Mouse (Mus musculus) urinary bladder, postnatal 36 days (tissue): Measurements from ENCODE around the gene Large1.
"Not testable (repeated sequence)": the region's sequence is repeated elsewhere in the genome, so short reads cannot be mapped to it uniquely, and the experiment has no call there.

ENCODE experiments used
- DNase-seq, 2 experiments: peaks; one replicate each; pipeline ENCODE4 v3.0.0; 2022; ENCODE audit warnings: low spot score in 2 of 2, mixed read lengths in 1 of 2

Gene Large1

DNA sequence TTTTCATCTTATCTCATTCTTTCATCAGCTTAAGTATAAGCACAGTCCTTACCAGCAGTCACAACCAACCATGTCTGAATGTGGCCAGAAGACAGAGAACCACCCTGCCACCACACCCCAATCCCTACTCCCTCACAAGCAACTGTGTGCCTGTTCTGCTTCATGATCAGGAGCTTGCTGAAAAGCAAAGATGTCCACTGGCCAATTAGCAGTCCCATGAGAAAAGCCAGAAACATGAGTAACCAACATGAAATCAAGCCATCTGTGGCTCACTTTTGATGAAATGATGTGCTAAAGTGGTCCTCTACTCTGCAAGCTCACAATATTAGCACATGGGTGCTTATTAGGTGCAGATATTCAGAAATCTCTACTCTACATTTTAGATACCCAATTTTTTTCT lies 57.8 kb downstream of the Large1 start:
- DNase-seq: no peak

DNA sequence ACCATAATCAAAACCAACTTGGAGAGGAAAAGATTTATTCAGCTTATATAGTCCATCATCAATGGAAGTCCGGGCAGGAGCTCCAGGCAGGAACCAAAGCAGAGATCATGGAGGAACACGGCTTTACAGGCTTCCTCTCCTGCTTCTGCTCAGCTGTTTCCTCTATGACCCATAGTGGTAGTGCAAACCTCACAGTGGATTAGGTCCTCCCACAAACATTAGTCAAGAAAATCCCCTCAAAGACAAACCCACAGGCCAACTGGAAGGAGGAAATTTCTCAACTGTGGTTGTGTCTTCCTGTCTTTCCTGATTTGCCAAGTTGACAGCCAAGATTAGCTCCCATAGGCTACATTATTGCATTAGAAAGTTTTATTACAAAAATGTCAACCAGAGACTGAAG lies 59.7 kb downstream of the Large1 start:
- DNase-seq: no peak

DNA sequence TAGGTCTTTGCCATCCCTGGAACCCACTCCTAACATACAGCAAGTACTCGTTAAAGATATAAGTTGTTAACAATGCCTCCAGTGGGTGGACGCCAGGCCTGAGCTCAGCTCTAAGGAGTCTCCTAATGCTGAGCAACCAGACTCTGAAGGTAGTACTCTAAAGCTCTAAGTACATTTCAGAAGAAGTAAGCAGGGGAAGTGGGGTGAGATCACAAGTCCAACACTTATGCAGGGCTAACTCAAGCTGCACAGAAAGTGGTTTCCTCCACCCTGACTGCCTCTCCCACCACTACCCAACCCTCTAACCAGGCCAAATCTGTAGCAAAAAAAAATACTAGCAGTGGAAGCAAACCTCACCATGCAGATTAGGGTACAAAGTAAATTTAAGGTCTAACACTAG lies 61.7 kb downstream of the Large1 start:
- no peak for DNase-seq

DNA sequence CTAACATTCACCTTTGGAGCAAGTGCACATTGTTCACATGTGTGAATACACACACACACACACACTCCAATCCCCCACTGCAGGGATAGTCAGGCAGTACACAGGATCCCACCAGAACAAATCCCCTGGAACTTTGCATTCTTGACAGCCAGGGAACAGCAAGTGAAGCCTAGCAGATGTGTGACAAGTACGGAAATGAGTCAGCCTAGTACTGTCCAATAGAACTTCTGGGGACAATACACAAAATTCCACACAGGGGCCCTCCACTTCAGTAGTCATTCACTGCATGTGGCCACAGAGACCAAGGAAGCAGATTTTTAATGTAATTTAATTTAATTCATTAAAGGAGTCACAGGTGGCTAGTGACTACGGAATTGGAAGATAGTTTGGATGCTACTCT lies 62.7 kb downstream of the Large1 start:
- DNase-seq: no peak

DNA sequence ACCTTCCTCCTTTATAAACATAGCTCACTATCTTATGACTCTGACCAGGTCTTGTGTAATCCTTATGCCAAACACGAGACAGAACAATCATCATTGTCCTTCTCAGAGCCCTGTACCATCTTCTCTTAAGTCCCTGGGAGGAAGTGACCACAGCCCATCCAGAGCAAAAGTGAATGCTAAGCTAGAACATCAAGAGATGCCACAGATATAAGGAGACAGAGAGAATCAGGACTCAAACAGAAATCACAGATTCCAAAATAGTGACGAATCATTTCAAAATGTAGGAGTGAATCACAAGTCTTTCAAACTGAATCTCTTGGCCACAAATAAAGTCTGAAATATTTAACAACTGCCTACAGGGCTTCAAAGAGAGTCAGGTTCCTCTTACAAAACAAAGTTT lies 63.5 kb downstream of the Large1 start:
- DNase-seq: no peak

DNA sequence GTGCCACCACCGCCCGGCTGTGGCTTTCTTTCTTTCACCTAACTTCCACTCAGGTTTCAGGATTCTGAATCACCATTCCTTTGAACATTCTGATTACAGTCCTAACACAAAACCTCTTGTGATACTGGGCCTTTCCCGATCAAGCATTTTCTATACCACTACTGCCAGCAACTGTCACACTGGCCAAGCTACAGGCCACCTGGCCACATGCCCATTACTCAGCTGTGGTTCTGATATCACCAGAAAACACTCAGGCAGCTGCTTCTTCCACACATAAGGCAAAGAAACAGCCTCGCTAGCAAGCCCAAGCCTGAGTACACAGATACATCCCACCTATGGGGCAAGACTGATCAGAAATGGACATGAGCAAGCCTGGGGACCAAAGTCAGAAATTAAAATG lies 71.3 kb downstream of the Large1 start:
- DNase-seq: no peak

DNA sequence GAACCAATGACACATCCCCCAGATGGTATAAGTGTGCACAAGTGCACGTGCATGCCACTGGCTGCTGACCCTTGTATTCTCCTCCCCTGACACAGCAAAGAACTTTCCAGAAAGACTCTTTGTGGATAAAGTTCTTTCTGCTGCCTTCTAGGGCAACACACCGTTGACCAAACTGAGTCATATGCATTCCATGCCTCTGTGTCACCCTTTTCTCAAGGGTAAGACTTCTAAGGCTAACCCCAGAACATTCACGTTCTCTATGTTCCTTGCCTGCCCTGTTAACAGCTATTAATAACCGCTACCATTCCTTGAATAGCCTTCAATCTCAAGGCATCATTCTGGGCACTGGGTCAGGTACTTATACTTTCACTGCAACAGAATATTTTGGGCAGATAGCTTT lies 77.3 kb downstream of the Large1 start:
- no peak for DNase-seq

DNA sequence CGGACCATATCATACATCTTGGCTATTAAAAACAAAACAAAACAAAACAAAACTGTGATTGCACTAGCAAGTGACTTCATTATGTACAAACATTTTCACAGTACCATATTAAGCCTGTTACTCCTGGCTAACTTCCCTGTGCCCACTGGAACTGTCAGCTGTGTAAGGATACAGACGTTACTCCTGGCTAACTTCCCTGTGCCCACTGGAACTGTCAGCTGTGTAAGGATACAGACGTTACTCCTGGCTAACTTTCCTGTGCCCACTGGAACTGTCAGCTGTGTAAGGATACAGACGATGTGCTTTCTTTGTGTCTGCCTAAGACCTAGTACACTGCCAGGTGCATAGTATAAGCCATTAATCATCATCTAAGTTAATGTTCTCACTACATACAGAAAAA lies 77.9 kb downstream of the Large1 start:
- not testable (repeated sequence) for DNase-seq

DNA sequence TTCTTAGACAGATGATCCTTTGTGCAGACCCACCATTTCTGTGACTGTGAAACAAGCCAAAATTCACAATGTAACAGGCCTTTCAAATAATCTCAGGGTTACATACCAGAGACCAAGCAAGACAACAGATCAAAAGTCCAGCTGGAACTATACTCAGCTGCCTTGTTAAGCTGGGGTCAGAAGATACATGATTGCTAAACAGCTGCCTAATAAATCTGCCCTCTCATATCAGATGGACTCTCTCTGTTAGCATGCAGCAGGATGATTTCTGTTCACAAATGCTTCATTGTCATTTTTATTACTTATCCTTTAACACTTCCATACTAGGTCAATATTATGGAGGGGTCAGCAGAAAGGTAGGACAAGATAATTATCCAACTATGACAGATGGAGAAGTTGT lies 80.2 kb downstream of the Large1 start:
- DNase-seq: no peak

DNA sequence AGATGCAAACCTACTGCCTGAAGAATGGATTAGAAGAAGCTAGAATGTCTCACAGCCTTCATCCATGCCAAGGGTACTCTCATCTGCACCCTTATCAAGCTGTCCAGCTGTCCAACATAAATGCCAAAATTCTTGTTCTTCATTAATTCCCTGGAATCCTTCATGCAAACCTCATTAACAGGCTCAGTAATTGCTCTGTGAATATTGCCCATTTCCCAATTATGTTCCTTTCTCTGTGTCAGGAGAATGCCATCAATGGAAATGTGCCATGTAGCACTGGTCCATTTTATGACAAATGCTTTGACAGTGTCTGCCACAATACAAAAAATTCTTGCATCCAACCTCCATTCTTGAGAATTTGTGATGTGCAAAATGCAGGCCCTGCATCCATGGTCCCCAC lies 82.3 kb downstream of the Large1 start:
- no peak for DNase-seq

DNA sequence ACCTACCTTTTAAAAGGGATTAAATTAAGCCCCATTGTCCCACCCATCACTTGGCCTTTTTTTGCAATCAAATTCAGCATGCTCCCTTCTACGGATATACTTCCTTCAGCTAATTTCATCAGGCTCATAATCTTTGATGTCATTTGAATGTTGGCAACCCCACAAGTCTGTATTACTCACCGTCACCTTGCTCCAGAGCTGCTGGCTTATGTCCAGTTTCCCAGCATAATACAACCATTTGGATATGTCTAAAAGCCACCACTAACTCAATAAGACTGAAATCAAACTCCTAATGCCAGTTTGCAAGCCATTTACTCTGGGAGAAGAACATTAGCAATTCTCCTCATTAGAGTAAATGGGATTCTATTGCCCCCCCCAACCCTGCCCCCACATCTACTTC lies 95.4 kb downstream of the Large1 start:
- peak in 1 of 2 experiments; percentile 6 for DNase-seq

DNA sequence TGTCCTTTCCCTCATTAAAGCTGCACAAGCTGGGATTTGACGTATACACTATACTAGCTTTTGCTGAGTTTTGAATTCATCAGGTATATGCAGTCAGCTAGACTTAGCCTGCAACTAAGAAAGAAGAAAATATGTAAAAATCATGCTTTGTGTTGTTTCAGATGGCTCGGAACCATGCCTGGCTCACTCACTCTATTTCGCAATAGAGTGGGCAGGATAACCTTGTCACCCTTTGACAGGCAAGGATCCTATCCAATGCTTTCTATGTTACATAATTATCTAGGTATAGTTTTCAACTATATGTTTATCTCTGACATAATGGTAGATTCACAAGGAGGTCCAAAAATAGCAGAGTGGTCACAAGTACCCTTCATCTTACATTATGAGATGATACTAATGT lies 109.2 kb downstream of the Large1 start:
- no peak for DNase-seq

DNA sequence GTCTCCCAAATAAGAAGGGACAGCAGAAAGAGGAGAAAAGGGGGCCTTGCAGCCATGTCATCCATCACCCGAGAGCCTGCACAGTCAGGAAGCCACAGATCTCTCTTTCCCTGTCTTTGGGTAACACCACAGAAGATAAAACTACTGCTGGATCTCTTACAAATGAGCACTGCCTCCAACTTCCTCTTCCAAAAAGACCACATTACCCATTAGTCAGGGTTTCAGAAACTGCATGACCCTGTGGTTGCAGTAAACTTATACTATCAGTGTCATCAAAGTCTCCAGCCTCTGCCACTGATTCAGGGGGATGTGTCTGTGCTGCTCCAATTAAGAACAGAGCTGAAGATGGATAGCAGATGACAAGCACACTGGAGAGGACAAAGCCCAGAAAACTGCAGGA lies 111.3 kb downstream of the Large1 start:
- DNase-seq: no peak

DNA sequence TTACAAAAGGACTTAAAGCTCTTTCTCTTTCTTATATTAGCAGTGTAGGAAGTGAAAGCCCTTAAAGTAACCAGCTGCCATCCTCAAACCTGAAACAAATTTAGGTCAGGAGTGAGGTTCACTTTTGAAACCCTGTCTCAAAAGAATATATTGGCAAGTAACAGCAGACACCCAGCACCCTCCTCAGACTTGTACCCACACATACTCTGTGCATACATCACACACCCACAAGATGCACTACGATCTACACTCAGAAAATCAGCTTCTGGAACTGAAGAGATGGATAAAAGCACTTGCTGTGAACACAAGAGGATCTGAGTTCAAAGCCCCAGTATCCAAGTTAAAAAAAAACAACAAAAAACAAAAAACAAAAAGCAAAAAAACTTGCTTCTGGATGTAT lies 119.1 kb downstream of the Large1 start:
- no peak for DNase-seq

DNA sequence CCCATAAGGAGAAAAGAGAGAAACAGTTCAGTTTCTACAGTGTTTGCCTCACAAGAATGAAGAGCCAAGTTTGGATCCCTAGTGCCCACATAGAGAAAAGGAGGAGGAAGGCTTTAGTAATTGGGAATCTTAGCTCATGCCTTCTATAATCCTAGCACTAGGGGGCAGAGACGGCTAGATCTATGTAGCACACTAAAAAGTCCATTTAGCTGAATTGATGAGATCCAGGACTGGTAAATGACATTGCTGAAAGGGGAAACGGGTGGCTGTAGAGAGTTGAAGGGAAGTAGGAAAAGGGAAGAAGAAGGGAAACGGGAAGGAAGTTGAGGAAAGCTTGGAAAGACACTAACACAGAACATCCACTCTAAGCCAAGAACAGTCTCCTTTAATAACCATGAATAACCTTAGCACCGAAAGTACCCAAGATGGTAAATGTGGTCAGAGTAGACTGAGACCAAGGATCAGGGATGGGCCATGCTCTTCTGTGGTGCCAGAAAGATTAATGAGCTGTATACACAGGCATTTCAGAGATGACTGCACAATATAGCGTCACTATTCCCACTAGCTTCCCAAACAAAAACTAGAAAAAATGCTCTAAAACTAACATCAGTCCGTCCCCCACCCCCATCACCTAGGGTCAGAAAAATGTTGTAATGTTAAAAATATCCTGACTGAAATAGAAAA lies 119.8 kb downstream of the Large1 start:
- peak in 1 of 2 experiments; percentile 3 for DNase-seq

DNA sequence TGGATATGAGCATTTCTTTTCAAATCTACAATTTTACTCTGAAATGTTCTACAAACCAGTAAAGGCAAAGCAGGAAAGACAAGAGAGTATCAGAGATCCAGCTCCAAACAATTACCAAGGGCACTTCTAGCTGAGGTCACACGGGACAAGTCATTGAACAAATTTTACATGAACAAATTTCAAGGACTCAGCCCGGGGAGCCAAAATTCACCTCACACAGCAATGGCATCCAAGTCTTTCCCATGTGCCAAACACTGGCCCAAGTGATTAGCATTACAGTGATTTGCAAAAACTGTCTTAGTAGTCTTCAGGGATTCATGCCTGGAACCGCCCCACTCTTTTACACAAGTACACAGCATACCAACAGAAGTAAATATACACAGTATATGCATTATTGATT lies 126.5 kb downstream of the Large1 start:
- no peak for DNase-seq

DNA sequence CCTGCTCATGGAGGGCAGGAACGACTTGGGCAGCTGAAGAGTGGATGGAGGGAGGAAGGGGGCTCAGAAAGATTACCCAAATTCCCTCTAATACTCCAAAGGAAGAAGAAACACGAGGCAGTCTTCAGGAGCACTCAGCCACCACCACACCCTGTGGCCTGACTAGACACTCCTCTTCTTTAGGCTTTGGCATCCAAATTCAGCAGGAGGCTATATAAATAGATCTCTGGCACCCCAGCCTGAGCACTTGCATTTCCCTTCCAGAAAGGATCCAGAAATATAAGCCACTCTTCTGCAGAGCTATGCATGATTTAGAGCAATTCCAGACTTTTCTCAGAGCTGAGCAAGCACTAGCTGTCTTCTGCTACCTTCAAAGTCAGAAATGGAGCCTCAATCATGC lies 127.7 kb downstream of the Large1 start:
- DNase-seq: no peak

DNA sequence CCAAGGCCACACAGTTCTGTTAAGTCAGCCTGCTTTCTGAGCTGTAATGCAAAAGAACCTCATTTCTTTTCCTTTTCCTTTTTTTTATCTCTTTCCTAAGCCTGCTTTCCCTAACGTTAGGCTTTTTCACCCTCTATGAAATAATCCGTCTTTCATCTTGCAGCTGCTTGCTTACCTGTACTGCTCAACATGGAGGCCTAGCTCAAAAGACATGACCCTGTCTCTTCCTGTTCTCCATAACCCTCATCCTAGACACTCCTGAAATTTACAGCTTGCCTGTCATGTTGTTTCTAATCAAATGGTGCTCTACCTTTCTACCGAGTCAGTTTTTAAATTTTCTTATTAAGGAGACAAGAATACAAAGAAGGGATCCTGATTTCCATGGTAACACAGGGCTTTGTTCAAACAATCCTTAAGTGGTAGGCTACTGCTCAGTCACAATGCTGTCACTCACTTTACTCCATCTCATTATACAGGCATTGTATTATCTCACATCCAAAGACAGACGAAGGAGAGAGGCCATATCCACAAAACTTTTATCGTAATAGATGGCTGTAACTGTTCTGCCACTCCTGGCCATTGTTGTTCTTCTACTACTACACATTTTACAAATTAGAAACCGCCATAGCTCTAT lies 134.0 kb downstream of the Large1 start:
- no peak for DNase-seq

DNA sequence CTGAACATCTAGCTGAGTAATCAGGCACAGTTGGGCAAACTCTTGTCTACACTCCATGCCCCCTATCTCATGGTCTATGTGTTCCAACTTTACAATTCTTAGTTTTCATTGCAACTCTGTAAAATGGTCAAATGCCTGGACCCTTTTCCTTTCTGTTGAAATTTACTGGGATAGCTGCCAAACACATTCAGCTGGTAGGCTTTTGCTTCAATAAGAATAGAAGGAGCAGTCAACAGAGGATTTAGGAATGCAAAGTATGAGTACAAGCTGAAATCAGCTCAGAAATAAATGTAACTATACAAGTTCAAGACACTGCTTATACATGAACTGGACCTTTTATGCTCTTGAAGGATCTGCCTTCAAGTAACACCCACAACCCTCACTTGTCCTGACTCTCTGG lies 146.5 kb downstream of the Large1 start:
- no peak for DNase-seq

DNA sequence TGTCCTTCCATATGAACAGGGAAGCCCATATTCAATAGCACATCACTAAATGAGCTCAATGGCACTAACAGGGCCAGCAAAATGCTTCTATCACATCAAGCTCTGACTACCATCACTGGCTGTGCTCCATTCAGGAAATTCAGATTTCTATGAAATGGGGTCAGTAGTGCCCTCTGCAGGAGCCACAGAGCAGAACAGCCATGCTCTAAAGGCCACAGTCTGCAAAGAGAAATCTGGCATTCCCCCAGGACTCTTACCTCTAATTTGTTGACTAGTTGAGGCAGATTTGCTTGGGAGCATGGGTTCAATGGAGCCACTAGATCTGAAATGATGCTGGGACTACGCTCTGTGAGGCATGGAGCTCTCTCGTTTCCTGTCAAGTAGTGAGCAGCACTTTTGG lies 151.5 kb downstream of the Large1 start:
- no peak for DNase-seq

DNA sequence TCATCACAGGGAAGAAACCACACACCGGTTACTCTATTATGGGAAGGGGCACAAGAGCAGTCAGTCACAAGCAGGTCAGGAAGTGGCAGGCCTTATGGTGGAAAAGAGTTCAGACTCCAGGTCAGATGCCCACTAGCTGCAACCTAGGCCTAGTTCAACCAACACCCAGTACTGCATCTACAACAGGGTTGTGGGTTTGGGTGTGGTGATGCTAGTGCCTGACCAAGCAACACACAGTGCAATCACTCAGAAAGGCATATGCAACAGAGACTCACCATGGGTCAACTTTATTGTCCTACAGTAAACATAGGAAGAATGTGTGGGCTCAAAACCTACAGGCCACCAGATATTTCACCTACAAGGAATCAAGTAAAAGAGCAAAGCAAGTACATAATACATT lies 155.6 kb downstream of the Large1 start:
- no peak for DNase-seq

DNA sequence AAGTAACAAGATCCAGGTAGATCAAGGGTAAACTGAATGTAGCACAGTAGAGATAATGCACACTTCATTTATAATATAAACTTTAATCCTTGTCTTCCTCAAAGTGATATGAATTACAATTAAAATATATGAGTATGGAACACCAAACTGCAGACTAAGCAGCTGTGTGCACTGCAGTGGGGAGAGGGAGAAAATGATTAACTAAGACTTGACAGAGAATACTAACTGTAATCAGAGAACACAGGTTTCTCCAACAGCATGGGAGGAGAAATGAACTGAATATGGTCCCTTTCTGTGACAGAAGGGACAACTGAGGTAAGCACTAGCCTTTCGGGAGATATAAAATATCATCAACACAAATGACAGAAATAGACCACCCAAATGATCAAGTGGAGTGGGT lies 164.7 kb downstream of the Large1 start:
- DNase-seq: no peak

DNA sequence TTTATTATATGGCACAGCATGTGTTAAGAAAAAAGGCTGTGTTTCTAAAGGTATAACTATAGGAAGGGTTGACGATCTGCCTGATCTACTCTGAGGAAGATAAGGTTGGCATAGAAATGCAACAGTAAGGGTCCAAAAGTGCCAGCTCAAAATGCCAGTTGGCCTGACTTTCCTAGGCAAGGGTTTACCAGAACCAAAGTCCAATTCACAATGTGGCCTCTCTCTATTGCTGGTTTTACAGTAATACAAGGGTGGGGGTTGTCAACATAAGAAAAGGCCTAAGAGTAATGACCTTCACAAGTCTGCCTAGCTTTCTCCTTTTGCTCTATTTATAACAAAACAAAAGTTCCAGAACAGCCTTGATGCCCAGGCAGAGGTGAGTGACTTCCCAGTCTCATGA lies 166.0 kb downstream of the Large1 start:
- no peak for DNase-seq

DNA sequence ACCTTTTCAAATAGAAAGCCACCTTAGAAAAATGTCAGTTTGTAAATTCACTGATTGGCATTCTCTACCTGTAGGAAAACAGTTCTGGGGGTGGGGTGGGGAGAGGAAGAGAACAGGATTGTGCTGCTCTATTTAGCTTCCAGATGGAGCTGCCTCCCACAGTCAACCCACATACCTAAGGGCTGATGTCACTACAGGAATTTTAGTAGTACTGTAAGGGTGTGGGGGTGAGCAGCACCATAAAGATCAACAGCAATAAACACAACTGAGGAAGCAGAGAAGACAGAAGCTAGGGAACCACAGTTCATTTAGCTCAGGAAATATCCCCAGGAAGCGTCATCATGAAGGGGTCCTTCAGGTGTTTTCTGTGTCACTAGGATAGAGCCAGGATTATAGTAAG lies 174.9 kb downstream of the Large1 start:
- no peak for DNase-seq
